Mouse (Mus musculus): Measurements from ENCODE around the gene Rph3al.

GRCm38 (mm10) chr11:75785897-75786296 is 152.3 kb downstream of the Rph3al start:
- TF ChIP-seq CTCF (IDR thresholded peaks at IDR 0.05; ENCODE audit: insufficient read depth, low read depth, low read length) = no peak
- TF ChIP-seq POLR2A (IDR thresholded peaks at IDR 0.05; ENCODE audit: insufficient read depth, low read depth, low read length) = no peak
